Mouse (Mus musculus): ENCODE data around the gene 4921539E11Rik.
A peak's percentile ranks its signal among the peaks of the same experiment; 100 is the strongest.

Gene 4921539E11Rik

GRCm38 (mm10) chr4:103290763-103291162 lies at the start of gene 4921539E11Rik:
Gene 4921539E11Rik, minus strand, starts transcription at chr4:103290863.
- no peak for DNase-seq (ENCODE audit: low spot score)

GRCm38 (mm10) chr4:103335134-103335533 lies 44.5 kb upstream of the 4921539E11Rik start:
- no peak for DNase-seq (ENCODE audit: low spot score)

- DNase-seq (ENCODE audit: low spot score), result no peak
Observed at GRCm38 (mm10) chr4:103329348-103329747, 38.7 kb upstream of the 4921539E11Rik start.

- DNase-seq (ENCODE audit: low spot score), result peak; percentile 57
Observed at GRCm38 (mm10) chr4:103326994-103327393, 36.3 kb upstream of the 4921539E11Rik start.

GRCm38 (mm10) chr4:103324688-103325451 lies 34.2 kb upstream of the 4921539E11Rik start:
- peak; percentile 66 for DNase-seq (ENCODE audit: low spot score)

GRCm38 (mm10) chr4:103321461-103321860 lies 30.8 kb upstream of the 4921539E11Rik start:
- no peak for DNase-seq (ENCODE audit: low spot score)

- DNase-seq (ENCODE audit: low spot score), result no peak
Observed at GRCm38 (mm10) chr4:103315861-103316260, 25.2 kb upstream of the 4921539E11Rik start.

GRCm38 (mm10) chr4:103314526-103314910 lies 23.9 kb upstream of the 4921539E11Rik start:
- peak; percentile 68 for DNase-seq (ENCODE audit: low spot score)

GRCm38 (mm10) chr4:103313587-103314525 lies 23.2 kb upstream of the 4921539E11Rik start, which contains the start of gene Oma1:
Gene Oma1, plus strand, starts transcription at chr4:103313812.
- peak; percentile 99 for DNase-seq (ENCODE audit: low spot score)

- DNase-seq (ENCODE audit: low spot score), result no peak
Observed at GRCm38 (mm10) chr4:103303851-103304250, 13.2 kb upstream of the 4921539E11Rik start.

- no peak for DNase-seq (ENCODE audit: low spot score)
Observed at GRCm38 (mm10) chr4:103299342-103299741, 8.7 kb upstream of the 4921539E11Rik start.

- no peak for DNase-seq (ENCODE audit: low spot score)
Observed at GRCm38 (mm10) chr4:103288342-103288741, 2.3 kb downstream of the 4921539E11Rik start.

GRCm38 (mm10) chr4:103273021-103273420 lies 17.6 kb downstream of the 4921539E11Rik start:
- no peak for DNase-seq (ENCODE audit: low spot score)

- DNase-seq (ENCODE audit: low spot score), result no peak
Observed at GRCm38 (mm10) chr4:103269336-103269735, 21.3 kb downstream of the 4921539E11Rik start.

GRCm38 (mm10) chr4:103265166-103265565 lies 25.5 kb downstream of the 4921539E11Rik start:
- no peak for DNase-seq (ENCODE audit: low spot score)

GRCm38 (mm10) chr4:103263812-103264396 lies 26.8 kb downstream of the 4921539E11Rik start:
- DNase-seq (ENCODE audit: low spot score), result no peak

GRCm38 (mm10) chr4:103263378-103263777 lies 27.3 kb downstream of the 4921539E11Rik start:
- no peak for DNase-seq (ENCODE audit: low spot score)

GRCm38 (mm10) chr4:103258817-103259216 lies 31.8 kb downstream of the 4921539E11Rik start:
- DNase-seq (ENCODE audit: low spot score), result no peak

GRCm38 (mm10) chr4:103253846-103254245 lies 36.8 kb downstream of the 4921539E11Rik start:
- DNase-seq (ENCODE audit: low spot score), result no peak

- no peak for DNase-seq (ENCODE audit: low spot score)
Observed at GRCm38 (mm10) chr4:103249436-103250085, 41.1 kb downstream of the 4921539E11Rik start.

GRCm38 (mm10) chr4:103247813-103248212 lies 42.9 kb downstream of the 4921539E11Rik start:
- no peak for DNase-seq (ENCODE audit: low spot score)

GRCm38 (mm10) chr4:103247249-103247648 lies 43.4 kb downstream of the 4921539E11Rik start:
- no peak for DNase-seq (ENCODE audit: low spot score)

All from lung, postnatal 25 days (tissue).